Mouse (Mus musculus) gonadal fat pad, adult 2 months (tissue): Measurements from ENCODE around the gene Washc3. TPM values are rescaled to one million over a fixed set of nuclear protein-coding genes. Genes with fewer than 3 reads are reported as not detected.

Source experiments
- DNase-seq: peaks from one replicate; pipeline ENCODE4 v3.0.0-alpha.2; 2012; ENCODE audit warnings: low read depth
- polyA plus RNA-seq: library from polyadenylated mRNA; depleted of rRNA; stranded (reverse); fragments of >200 nt; gene quantifications from 2 replicates; pipeline ENCODE4 v1.2.3, GENCODE M21; 2012; rRNA removed

The Washc3 gene
- 33.4 and 35.2 TPM in 2 replicates for polyA plus RNA-seq

DNA sequence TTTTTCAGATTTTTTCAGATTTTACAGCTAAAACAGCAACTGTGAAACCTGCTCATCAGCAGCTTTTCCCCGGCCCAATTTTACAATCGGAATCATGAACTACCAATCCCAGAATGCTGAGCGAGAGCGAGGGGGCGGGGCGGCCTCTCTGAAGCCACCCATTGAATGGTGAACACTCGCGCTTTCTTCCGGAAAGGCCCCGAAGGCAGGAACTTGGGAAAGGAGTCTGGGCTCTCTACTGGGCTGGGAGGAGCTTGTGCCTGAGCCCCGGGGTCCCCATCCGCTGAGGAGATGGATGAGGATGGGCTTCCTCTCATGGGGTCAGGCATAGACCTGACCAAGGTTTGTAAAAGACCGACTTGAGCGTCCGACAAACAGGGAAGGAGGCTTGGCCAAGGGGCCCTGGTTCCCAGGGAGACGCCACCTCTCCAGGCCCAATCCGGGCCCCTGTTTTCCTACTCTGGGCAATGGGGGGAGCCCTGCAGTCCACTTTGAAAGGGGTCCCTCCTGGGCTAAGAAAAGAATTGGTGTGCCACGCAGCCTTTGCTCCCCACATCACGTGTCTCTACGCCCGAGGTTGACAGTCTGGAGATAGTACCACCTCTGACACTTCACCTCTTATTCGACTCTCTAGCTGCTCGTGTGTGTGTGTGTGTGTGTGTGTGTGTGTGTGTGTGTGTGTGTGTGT is at the start of gene Washc3:
Gene Washc3, plus strand, starts transcription at position 143 of the 688 bp plus-strand sequence.
- DNase-seq: peak; percentile 54

DNA sequence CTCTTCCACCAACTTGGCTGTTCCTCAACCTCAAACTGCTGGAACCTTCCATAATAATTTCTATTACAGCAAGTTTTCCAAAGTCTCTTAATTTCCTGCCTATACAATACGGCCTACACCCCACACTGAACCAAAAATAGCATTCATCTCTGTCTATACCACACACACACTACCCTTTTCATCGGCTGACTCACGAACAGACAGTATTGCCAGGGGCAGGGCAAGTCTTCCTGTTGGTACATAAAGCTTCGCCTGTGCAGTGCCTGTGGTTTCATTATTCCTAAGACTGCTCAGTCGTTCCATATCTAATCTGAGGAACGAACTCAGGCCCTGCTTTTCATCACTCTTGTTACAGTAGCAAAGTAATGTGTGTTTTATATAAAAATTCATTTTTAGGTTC is 49.2 kb upstream of the Washc3 start:
- DNase-seq: no peak

DNA sequence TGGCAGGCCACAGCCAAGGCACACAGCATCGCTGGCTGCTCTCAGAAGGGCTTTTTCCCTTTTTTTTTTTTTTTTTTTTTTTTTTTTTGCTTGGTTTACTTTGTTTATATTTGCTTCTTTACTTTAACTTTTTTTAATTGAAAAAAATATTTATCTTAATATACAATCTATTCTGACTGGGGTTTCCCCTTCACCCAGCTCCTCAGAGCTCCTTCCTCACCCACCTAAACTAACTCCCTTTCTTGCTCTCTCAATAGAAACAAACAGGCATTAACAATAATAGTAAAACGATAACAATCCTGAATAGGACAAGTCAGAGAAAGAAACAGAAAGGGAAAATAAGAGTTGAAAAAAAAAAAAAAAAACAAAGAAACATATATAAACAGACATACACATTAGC is 38.8 kb upstream of the Washc3 start:
- no peak for DNase-seq

DNA sequence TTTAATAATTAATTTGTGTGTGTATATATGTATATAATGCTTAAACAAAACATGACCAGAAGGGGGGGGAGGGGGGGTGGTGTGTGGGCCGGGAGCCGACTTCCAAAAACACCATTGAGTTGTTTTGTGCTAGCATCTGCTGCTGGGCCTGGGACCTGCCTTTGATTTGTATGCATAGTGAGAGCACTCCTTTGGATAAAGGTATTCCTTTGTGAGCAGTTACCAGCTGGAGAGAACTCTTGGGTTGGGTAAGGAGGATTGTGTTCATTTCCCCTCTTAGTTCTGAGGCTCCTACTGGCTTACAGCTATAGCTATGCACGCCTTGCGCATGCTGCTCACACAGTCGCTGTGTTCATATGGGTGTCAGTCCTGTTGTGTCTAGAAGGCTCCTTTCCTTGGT is 38.2 kb upstream of the Washc3 start:
- DNase-seq: no peak

DNA sequence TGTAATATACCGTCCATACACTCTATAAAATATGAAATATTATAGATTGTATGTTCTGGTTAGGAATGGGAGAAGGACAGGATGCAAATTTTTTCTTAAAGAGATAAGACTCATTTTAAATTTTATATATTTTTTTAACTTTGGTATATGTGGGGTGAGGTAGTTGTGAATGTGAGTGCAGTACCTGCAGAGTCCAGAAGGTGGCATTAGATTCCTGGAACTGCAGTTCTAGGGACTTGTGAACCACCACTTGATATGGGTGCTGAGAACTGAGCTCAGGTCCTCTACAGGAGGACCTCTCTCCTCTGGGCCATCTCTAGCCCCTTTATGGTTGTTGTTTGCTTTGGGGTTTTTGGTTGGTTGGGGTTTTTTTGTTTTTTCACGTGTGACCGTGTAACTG is 34.7 kb upstream of the Washc3 start:
- no peak for DNase-seq

DNA sequence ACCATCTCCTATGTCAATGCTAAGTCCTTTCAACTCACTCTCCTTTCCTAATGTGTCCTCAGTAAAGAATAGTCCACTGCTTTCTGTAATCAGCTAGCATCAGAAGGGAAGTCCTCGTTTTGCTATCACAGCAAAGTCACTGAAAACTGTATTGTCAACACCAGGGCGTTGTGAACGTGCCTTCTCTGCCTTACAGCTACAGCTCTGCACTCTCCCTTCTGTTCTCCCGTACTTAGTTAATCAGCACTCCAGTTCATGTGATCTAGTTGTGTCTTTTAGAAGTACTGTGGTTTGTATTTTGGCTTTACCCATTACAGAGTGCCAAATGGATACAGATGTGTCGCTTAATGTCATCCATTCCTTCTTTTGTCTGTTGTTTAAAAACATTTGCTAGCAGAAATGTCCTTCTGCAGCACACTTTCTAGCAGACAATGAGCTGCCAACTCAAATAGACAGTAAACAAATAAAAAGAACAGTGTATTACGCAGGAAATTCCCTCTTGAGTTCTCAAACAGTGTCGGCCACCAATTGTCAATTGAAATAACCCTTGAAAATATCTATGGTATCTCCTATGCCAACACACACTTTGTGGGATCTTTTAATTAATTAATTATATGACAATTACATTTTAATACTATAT is 33.3 kb upstream of the Washc3 start:
- DNase-seq: no peak

DNA sequence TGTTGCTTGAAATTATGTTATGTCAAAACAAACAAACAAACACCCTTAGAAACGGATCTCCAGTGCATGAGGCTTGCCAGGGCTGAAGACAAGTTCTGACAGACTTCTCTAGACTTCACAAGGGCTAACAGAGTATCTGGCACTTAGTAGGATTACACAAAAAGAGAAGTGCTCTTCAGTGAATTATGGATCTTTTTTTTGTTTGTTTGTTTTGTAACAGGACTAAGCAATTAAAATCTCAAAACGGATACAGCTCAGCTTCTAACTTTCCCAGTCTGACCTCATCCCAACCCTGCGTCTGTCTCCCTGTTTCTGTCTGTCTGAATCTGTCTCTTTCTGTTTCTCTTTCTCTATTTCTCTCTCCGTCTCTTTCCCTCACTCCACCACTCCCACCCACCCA is 352 bp upstream of the Washc3 start:
- DNase-seq: no peak

DNA sequence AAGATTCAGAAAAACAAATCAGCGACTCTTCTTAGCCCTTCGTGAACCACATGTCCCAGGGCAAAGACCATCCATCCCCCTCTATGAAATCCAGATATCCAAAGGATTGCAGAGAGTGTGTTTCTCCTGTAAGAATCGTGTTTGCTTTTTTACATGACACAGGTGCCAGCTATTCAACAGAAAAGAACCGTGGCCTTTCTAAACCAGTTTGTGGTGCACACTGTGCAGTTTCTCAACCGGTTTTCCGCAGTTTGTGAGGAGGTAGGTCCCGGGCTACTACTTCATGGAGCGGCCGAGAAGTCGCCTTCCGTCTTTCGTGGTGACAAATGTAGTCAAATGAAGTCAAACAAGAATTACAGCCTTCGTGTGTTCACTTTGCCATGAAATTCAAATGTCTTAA is 757 bp downstream of the Washc3 start:
- DNase-seq: no peak

DNA sequence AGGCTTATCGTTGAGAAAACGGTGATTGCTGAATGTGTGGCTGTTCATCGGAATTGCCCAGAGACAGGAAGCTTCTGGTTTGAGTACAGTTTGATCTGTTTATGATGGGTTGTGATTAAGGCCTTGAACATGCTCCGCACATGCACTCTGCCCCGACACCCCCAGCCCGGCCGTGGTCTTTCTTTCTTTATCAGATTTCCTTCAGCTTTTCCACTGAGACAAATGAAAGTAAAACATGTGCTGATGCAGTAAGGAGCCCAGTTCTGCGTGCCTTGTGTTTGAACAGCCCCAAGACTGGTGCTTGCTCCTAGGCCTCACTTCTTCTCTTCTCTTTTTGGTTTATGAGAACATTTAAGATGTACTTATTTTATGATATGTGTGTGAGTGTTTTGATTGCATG is 1.7 kb downstream of the Washc3 start:
- no peak for DNase-seq

DNA sequence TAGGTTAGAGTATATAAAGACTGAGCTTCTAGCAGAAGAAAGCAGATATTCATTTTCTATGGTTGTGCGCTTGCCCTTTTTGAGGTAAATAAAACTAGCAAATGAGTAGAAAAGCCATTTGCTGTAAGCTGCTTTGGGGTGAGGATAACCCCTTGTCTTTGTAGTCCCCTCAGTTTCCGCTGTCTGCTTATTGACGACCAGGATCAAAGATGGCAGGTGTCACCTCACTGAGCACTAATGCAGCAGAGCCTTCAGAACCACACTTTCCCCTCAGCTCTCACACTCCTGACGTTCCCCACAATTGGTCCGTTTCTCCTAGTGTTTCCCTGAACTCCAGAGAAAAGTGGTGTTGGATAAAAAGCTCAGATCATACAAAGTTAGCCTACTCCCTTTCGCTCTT is 2.3 kb downstream of the Washc3 start:
- DNase-seq: no peak

DNA sequence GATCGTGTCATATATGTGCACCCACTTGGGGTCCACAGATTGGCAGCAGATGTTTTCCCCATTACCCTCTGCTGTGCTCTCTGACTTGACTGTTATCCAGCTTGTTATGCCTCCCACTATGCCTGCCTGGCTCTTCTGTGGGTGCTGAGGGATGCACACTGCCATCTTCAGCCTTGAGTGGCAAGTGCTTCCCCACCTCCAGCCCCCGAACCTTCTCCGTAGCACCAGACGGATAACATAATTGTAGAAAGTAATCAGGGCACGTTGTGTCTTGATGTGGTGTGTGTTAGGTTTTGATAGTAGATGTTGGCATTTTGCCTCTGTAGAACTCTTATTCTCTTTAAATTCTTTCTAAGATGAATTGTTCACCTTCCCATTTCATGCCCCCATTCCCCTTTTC is 11.8 kb downstream of the Washc3 start:
- no peak for DNase-seq

DNA sequence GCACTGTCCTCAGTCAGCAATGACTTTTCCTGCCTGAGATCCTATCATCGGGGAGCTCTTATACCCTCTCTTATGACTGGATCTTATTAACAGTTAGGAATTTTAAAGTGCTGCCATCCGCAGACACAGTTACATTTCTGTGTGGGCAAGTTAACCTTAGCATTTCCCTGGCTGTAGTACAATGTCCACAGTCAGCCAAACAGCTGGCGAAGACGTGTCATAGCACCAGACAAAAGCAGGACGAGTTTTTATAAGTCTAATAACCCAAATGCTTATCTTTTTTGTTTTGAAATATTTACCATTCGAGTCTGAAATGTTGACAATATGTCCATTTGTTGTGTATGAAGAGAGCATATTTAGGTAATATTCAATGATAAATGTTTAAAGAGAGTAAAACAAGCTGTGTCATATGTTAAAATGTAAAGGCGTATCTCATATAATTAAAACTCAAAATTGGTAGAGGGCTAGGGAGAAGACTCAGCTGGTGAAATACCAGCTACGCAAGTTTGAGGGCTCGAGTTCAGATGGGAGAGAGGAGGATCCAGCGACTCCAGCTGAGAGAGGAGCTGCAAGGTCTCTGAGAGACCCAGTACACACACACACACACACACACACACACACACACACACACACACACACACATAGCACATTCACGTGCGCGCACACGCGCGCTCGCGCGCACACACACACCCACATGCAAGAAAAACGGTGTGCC is 14.1 kb downstream of the Washc3 start:
- DNase-seq: no peak

DNA sequence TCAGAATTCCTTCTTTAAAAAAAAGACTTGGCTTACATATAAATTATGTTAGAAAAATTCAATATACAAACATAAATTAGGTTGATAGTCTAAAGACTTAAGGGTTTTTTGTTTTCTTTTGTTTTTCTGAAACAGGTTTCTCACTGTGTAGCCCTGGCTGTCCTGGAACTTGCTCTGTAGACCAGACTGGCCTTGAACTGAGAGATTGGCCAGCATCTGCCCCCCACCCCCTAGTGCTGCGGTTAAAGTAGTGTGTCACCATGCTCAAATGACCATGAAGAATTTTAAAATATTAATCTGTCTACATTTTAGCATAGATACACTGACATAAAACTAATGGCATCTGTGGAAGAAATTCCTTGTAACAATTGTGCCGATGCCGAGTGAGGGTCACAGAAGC is 17.3 kb downstream of the Washc3 start:
- no peak for DNase-seq

DNA sequence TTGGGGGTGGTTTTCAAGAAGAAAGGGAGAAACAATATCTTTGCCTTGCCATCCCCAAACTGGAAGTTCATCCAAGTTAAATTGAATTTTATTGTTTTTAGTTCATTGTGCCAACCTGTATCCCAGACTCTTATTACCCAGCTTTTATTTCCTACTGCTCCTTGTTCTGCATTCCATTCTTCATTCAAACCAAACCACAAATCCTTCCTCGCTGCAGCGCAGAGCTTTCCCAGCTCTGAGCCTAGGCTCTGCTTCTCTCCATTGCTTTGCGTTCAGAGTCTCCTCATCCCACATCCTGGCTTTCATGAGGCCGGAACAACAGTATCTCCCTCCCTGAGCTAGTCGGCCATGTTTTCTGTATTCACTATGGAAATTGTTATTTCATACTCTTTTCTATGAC is 20.8 kb downstream of the Washc3 start:
- DNase-seq: no peak

DNA sequence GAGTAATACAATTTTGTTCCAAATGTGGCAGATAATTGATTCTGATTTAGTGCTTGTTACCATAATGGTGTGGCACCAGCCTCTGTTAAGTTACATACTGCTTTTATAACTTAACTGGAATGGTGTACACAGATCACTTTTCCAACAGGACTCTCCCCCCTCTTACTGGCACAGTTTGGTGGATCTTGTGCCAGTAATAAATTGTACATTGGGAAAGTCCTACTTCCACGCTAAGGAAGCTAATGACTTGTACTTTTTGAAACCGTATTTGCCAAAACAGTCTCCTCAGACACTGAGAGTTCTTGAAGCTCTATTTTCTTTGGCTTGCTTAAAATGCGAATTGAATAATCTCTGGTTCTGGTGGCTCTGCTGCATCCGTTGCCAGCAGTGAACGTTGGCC is 24.5 kb downstream of the Washc3 start:
- DNase-seq: no peak

DNA sequence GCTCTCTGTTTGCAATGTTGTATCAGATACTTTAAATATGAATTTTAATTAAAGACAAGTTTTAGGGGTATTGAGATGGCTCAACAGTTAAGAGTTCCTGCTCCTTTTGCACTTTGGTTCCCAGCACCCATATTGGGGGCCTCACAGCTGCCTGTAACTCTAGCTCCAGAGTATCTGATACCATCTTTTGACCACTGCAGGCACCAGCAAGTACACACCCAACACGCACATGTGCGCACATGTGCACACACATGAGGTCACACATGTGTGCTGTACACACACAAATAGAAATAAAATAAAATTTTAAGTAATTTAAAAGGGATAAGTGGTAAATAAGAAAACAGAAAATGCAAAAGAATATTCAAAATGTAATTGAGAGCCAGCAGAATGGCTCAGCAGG is 27.1 kb downstream of the Washc3 start:
- DNase-seq: no peak

DNA sequence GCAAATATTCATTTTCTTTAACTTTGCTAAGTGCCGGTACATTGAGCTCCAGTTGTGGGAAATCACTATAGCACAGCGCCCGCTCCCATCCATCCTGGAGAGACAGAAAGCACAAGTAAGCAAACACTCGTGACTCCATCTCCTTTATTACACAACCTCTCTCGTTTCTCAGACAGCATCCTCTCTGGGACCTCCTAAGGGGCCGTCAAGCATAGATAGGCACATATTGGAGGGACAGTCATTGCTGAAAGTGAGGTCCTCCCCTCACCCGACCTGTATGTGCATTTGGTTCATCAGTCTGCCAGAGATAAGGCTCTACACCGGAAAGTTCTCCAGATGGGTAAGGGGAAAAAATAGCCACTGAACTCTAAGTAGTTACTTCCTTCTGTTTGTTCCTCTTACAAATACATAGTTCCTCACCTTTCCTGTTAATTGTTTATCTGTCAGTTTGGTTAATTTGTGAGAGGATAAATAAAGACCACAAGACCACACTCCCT is 27.7 kb downstream of the Washc3 start:
- DNase-seq: no peak

DNA sequence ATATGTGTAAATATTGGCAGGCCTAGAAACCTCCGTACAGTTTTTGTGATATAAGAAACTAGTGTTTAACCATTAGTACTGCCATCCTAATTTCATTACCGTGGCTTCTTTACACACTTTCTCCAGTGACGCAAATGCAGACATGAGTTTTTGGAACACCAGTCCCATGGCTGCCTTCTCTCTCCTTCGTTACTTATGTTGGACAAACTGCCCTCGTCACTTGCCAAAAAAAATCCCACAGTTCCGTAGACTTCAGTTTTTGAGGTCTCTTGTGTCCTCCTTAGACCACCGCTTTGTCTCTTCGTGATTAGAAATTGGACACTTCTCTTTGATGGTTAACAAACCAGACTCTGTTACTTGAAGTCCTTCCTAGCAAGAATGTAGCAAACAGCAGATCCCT is 30.8 kb downstream of the Washc3 start:
- DNase-seq: no peak

DNA sequence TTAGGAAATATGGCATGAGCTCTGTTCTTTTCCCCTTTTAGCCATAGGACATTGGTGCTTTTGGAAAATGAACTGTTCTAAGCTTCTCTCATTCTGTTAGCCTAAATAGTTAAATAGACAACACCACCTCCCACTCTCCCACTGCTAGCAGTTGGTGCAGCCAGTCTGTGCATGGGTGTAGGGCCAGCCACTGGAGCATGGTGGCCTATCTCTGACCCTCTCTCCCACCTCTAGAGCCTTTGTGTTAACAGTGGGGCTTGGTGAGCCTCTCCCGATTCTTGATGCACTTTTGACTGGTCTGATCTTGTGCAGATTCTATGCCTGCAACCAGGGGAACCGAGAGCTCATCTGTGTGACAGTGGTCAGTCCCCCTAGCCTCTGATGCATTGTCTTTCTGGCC is 31.9 kb downstream of the Washc3 start:
- no peak for DNase-seq

DNA sequence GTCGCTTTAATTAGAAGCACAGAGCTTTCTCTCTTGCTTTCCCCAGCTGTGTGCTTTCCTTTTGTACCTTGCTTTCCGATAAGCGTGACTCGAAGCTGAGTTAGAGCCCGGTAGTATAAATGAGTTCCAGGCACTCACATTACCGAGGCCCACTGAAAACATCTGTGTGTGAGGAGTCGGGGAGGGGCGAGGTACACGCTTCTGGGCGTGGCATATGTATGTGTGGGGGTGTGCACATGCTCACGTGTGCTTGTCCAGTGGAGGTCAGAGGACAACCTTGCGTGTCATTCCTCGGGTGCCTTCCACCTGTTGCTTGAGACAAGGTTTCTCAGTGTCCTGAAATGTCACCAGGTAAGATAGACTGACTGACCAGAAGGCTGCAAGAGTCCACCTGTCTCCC is 43.8 kb downstream of the Washc3 start:
- no peak for DNase-seq

DNA sequence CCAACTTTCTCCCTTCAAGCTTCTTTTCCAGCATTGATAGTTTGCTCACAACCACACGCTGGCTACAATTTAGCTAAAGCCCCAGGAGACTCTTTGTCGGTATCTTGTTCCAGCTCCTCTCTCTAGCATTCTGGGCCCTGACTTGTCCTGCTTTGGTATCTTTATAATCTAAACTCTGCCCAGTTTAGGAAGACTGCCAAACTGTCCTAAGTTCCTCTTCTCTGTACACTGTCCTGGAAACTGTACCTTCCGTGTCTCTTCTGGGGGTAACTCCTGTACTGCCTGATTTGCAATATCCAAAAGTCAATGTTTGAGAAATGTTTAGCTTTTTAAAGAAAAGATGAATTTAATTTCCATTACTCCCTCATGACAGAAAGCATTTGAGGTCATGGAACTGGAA is 49.4 kb downstream of the Washc3 start:
- peak; percentile 13 for DNase-seq

DNA sequence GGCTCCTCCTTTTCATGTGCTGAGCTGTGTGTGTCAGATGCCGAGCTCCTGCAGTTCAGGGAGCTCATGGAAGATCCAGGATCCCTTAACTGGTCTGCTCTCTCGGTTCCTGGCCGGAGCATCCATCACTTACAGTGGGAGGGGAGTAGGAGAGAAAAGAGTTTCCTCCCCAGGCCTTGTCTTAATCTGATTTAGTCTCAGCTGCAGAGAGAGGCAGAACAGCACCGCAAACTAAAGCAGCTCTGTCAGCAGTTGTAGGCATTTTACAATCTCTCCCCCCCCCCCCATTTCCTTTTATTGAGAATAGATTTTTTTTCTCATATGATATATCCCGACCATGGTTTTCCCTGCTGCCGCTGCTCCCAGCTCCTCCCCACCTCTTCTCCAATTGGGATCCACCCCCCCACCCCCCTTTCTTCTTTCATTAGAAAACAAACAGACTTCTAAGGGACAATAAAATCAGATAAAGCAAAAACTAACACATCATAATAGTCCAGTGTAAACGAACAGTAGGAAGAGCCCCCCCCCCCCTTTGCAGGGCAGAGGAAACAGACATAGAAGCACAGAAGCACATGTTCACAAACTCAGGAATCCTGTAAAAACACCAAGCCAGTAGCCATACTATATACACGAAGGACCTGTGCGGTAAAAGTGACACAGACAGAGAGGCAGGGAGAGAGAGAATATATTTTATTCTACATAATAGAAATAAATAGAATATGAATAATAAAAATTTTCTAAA is 51.4 kb downstream of the Washc3 start:
- DNase-seq: no peak
